Mouse (Mus musculus): ENCODE measurements around the gene Pramel5. TPM values are rescaled to one million over a fixed set of nuclear protein-coding genes. Genes with fewer than 3 reads are reported as not detected.
"Not testable (repeated sequence)": the region's sequence is repeated elsewhere in the genome, so short reads cannot be mapped to it uniquely, and the experiment has no call there.

Gene Pramel5
- polyA plus RNA-seq (2015; fragmentation: Nextera tagmentation; extraction: Ambion mirVana) = not detected in 2 replicates

GRCm38 (mm10) chr4:144280388-144280787, at the start of gene Pramel5:
Gene Pramel5 (minus strand): TSS chr4:144280488.
- not testable (repeated sequence) for H3K9ac ChIP-seq; H3K9me3 ChIP-seq; H3K36me3 ChIP-seq; H3K4me1 ChIP-seq; H3K4me3 ChIP-seq; H3K4me2 ChIP-seq; H3K27me3 ChIP-seq; ATAC-seq (ENCODE audit: borderline replicate concordance, extremely low read depth, low FRiP score, low TSS enrichment); H3K27ac ChIP-seq
- WGBS = 57% methylated on average over 1 of the region's 1 CpGs

DNA sequence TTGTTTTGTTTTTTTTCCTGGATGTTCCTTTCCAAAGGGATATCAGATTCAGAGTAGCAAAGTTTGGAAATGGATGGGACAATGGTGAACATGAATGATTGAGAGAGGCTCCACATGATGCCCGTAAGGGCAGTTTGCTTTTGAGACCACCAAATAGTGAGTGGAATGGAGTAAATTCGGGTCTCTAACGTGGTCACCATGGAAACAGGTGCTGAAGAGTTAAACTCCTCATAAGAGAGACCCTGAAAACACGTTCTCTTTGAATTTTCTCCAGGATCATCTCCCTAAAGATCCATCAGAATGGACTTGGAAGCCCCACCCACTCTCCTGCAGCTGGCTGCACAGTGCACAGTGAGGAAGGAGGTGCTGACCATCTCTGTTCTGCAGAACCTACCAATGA, 49.7 kb upstream of the Pramel5 start, which contains the start of gene Gm13128:
Gene Gm13128, plus strand, starts transcription at position 301 of the 400 bp plus-strand sequence.
- not testable (repeated sequence) for H3K4me2 ChIP-seq; H3K9me3 ChIP-seq; H3K36me3 ChIP-seq; H3K4me3 ChIP-seq; H3K9ac ChIP-seq; H3K27me3 ChIP-seq; H3K27ac ChIP-seq; ATAC-seq (ENCODE audit: borderline replicate concordance, extremely low read depth, low FRiP score, low TSS enrichment); H3K4me1 ChIP-seq
- WGBS = 59% methylated on average over 4 of the region's 4 CpGs

GRCm38 (mm10) chr4:144312666-144313460, 32.6 kb upstream of the Pramel5 start:
- 74% methylated on average over 2 of the region's 2 CpGs for WGBS

DNA sequence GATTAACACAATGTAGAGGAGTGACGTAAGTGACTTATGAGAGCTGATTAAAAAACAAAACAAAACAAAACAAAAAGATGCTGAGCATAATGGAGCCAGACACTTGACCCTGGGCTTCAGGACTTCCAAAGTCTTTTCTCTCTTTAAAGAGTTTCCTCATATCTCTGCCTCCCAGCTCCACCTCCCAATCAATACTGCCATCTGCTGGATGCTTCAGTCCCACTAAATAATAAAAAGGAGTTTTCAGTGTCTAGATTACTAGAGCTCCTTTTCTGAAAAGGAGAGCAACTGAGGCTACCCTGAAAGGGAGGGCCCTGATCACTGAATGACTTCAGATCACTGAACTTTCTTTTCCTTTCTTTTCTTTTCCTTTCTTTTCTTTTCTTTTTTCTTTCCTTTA, 19.1 kb upstream of the Pramel5 start:
- H3K36me3 ChIP-seq = not testable (repeated sequence)

More at GRCm38 (mm10) chr4:144312666-144313460, 32.6 kb upstream of the Pramel5 start:
- not testable (repeated sequence) for H3K9me3 ChIP-seq; H3K27ac ChIP-seq; H3K4me2 ChIP-seq; H3K27me3 ChIP-seq; ATAC-seq (ENCODE audit: borderline replicate concordance, extremely low read depth, low FRiP score, low TSS enrichment); H3K4me3 ChIP-seq; H3K9ac ChIP-seq; H3K36me3 ChIP-seq; H3K4me1 ChIP-seq

GRCm38 (mm10) chr4:144254768-144255167, 25.5 kb downstream of the Pramel5 start:
- H3K27ac ChIP-seq; H3K9ac ChIP-seq; H3K36me3 ChIP-seq; H3K9me3 ChIP-seq; ATAC-seq (ENCODE audit: borderline replicate concordance, extremely low read depth, low FRiP score, low TSS enrichment); H3K27me3 ChIP-seq; H3K4me1 ChIP-seq; H3K4me3 ChIP-seq; H3K4me2 ChIP-seq: not testable (repeated sequence)

More for the DNA sequence above, 19.1 kb upstream of the Pramel5 start:
- not testable (repeated sequence) for H3K9ac ChIP-seq; ATAC-seq (ENCODE audit: borderline replicate concordance, extremely low read depth, low FRiP score, low TSS enrichment); H3K4me3 ChIP-seq; H3K27me3 ChIP-seq; H3K4me2 ChIP-seq; H3K9me3 ChIP-seq; H3K27ac ChIP-seq; H3K4me1 ChIP-seq
- 41% methylated on average over 1 of the region's 1 CpGs for WGBS

Other genes starting within 250 kb of the Pramel5 start
- not detected in 2 replicates for gene Pramel4, start 221.4 kb downstream of the Pramel5 start, polyA plus RNA-seq (2015; fragmentation: Nextera tagmentation; extraction: Ambion mirVana)
- not detected in 2 replicates for gene Gm13102, start 174.0 kb downstream of the Pramel5 start, polyA plus RNA-seq (2015; fragmentation: Nextera tagmentation; extraction: Ambion mirVana)
- gene Oog3, start 117.8 kb downstream of the Pramel5 start, polyA plus RNA-seq (2015; fragmentation: Nextera tagmentation; extraction: Ambion mirVana) = not detected in 2 replicates
- not detected in 2 replicates for gene Oog2, start 89.8 kb downstream of the Pramel5 start, polyA plus RNA-seq (2015; fragmentation: Nextera tagmentation; extraction: Ambion mirVana)
- gene C87977, start 67.2 kb downstream of the Pramel5 start, polyA plus RNA-seq (2015; fragmentation: Nextera tagmentation; extraction: Ambion mirVana) = not detected in 2 replicates
- not detected in 2 replicates for gene Gm13128, start 49.8 kb upstream of the Pramel5 start, polyA plus RNA-seq (2015; fragmentation: Nextera tagmentation; extraction: Ambion mirVana)
- not detected in 2 replicates for gene Gm13119, start 77.5 kb upstream of the Pramel5 start, polyA plus RNA-seq (2015; fragmentation: Nextera tagmentation; extraction: Ambion mirVana)
- not detected in 2 replicates for gene Pramef20, start 97.4 kb upstream of the Pramel5 start, polyA plus RNA-seq (2015; fragmentation: Nextera tagmentation; extraction: Ambion mirVana)
- gene Pramef12, start 128.0 kb upstream of the Pramel5 start, polyA plus RNA-seq (2015; fragmentation: Nextera tagmentation; extraction: Ambion mirVana) = 0.15 TPM in 1 of 2 replicates, not detected in the other
- not detected in 2 replicates for gene 1700012P22Rik, start 158.3 kb upstream of the Pramel5 start, polyA plus RNA-seq (2015; fragmentation: Nextera tagmentation; extraction: Ambion mirVana)
- gene Gm9944, start 172.8 kb upstream of the Pramel5 start, polyA plus RNA-seq (2015; fragmentation: Nextera tagmentation; extraction: Ambion mirVana) = not detected in 2 replicates
- not detected in 2 replicates for gene Aadacl3, start 183.3 kb upstream of the Pramel5 start, polyA plus RNA-seq (2015; fragmentation: Nextera tagmentation; extraction: Ambion mirVana)
- gene 9430007A20Rik, start 239.3 kb upstream of the Pramel5 start, polyA plus RNA-seq (2015; fragmentation: Nextera tagmentation; extraction: Ambion mirVana) = not detected in 2 replicates

Data from lung, embryonic 15.5 days (tissue).